Mouse (Mus musculus) forebrain, embryonic 11.5 days (tissue): ENCODE measurements around the gene Hsdl1. TPM values are rescaled to one million over a fixed set of nuclear protein-coding genes. Genes with fewer than 3 reads are reported as not detected.

Experiments used
- ATAC-seq: fragments of 200-750 bp; cut with Nextera tagmentation; replicated peaks from 2 replicates; pipeline ENCODE4 v1.8.0; 2017; ENCODE audit warnings: moderate TSS enrichment; ENCODE audit not compliant: low FRiP score
- DNase-seq: peaks from one replicate; pipeline ENCODE4 v3.0.0-alpha.2; 2017; ENCODE audit warnings: low spot score
- H3K27ac ChIP-seq: fragments of 300-500 bp; sonication (generic); 2 replicates; pipeline ENCODE4 v1.5.1; 2014; ENCODE audit warnings: low read depth, low read length
- H3K27me3 ChIP-seq: fragments of 300-500 bp; sonication (generic); 2 replicates; pipeline ENCODE4 v1.6.1; 2014; ENCODE audit warnings: mild to moderate bottlenecking, low read length, mixed read lengths; ENCODE audit not compliant: control insufficient read depth, insufficient read depth
- H3K36me3 ChIP-seq: fragments of 300-500 bp; sonication (generic); 2 replicates; pipeline ENCODE4 v1.6.1; 2014; ENCODE audit warnings: mild to moderate bottlenecking, low read length, moderate library complexity, mixed read lengths; ENCODE audit not compliant: control insufficient read depth, insufficient read depth
- H3K4me1 ChIP-seq: fragments of 300-500 bp; sonication (generic); replicated peaks from 2 replicates; pipeline ENCODE4 v1.6.1; 2014; ENCODE audit warnings: low read length, mixed read lengths; ENCODE audit not compliant: control insufficient read depth, insufficient read depth
- H3K4me2 ChIP-seq: fragments of 300-500 bp; sonication (generic); 2 replicates; pipeline ENCODE4 v1.6.1; 2014; ENCODE audit warnings: low read depth, mild to moderate bottlenecking, low read length, moderate library complexity, mixed read lengths; ENCODE audit not compliant: severe bottlenecking
- H3K4me3 ChIP-seq: fragments of 300-500 bp; sonication (generic); 2 replicates; pipeline ENCODE4 v1.5.1; 2014; ENCODE audit warnings: low read depth, low read length
- H3K9ac ChIP-seq: fragments of 300-500 bp; sonication (generic); 2 replicates; pipeline ENCODE4 v1.6.1; 2014; ENCODE audit warnings: low read length
- H3K9me3 ChIP-seq: fragments of 300-500 bp; sonication (generic); 2 replicates; pipeline ENCODE4 v1.6.1; 2016; ENCODE audit warnings: low read length, mixed read lengths; ENCODE audit not compliant: control insufficient read depth
- WGBS: fragments of 180-500 bp; shearing (Covaris S2); extraction: QIAGEN DNeasy Blood & Tissue Kit; methylation state at CpG from one replicate; pipeline ENCODE4 v1.1.7; 2014; 5-methylcytosine and 5-hydroxymethylcytosine counted together
- polyA plus RNA-seq: library from polyadenylated mRNA; unstranded; fragments of >200 nt; fragmentation: Nextera tagmentation; extraction: Ambion mirVana; gene quantifications from 2 replicates; pipeline ENCODE4 v1.2.1, GENCODE M21; 2014

The Hsdl1 gene
- polyA plus RNA-seq, 1 experiment from 2014 or later, result 78.7 TPM

DNA sequence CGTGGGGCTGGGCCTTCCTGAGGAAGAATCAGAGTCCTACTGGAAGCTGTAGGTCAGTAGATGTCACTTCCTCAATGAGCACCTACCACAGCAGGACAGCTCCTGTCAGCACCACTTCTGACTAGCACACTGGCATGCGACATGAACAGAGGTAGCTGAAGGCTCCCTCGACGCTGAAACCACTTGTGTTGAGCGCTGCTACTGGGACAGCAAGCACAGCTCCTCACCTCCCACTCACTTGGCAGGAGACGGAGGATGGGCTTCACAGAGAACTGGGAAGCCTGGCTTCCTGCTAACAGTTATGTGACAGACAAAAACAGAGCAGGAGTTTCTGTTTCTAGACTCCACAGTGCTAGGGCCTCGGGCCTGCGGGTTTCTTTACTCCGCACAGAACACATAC lies 43.0 kb downstream of the Hsdl1 start:
- Histone ChIP-seq H3K4me2 (no peak overlapping the region), H3K27me3 (no peaks in the 10 kb centered on the region), H3K4me3 (no peak overlapping the region), H3K27ac (no peak overlapping the region), H3K36me3 (peaks cover 11% of the 10 kb centered on the region), H3K9ac (no peak overlapping the region), H3K9me3 (no peaks in the 10 kb centered on the region), H3K4me1 (no peaks in the 10 kb centered on the region)
- DNase-seq, result no peak
- 90% methylated on average over 9 of the region's 9 CpGs for WGBS
- no peak for ATAC-seq

DNA sequence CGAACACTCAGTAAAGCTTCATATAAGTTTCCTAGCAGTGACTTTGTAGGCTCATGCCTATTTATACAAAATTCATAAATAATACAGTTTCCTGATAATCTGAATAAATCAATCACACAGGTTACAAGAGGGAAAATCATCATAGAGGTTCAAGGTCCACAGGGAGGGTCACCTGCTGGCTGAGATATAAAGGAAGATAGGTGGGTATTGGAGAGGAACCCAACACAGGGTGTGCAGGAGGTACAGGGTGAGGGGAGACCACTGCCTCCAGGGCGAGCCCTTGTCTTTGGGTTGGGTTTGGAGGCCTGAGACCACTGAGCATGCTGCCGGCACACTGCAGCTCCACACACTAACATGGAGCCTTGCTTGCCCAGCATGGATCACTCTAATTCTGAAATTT lies 43.6 kb downstream of the Hsdl1 start:
- ATAC-seq (no peak), DNase-seq (no peak)
- H3K36me3 ChIP-seq, result peaks cover 11% of the 10 kb centered on the region
- H3K4me3 ChIP-seq, result no peak overlapping the region
- no peak overlapping the region for H3K4me2 ChIP-seq
- no peak overlapping the region for H3K27ac ChIP-seq
- 85% methylated on average over 3 of the region's 3 CpGs for WGBS
- no peak overlapping the region for H3K9ac ChIP-seq
- no peaks in the 10 kb centered on the region for H3K27me3 ChIP-seq
- H3K4me1 ChIP-seq, result no peaks in the 10 kb centered on the region
- no peaks in the 10 kb centered on the region for H3K9me3 ChIP-seq

DNA sequence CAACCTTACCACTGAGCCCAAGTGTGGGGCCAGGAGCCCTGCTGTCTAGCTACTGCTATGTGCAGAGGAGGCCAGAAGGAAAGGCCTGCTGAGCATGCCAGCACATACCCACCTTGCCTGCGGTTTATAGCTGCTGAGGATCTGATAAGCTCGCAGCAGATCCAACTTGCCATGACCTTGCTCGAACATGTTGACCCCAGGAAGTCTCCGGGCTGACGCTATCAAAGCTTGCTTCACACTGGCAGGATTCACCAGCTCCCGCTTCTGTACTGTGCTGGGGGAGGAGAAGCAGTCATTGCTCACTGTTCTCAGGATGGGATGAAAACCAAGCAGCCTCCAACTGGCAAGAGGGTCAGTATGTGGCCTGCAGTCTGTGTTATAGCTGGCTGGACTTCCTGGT lies 44.0 kb downstream of the Hsdl1 start:
- ATAC-seq (no peak), DNase-seq (no peak)
- Histone ChIP-seq H3K36me3 (peaks cover 11% of the 10 kb centered on the region), H3K9me3 (no peaks in the 10 kb centered on the region), H3K27ac (no peak overlapping the region), H3K4me3 (no peak overlapping the region), H3K9ac (no peak overlapping the region), H3K4me1 (no peaks in the 10 kb centered on the region), H3K4me2 (no peak overlapping the region), H3K27me3 (no peaks in the 10 kb centered on the region)
- 92% methylated on average over 6 of the region's 6 CpGs for WGBS

DNA sequence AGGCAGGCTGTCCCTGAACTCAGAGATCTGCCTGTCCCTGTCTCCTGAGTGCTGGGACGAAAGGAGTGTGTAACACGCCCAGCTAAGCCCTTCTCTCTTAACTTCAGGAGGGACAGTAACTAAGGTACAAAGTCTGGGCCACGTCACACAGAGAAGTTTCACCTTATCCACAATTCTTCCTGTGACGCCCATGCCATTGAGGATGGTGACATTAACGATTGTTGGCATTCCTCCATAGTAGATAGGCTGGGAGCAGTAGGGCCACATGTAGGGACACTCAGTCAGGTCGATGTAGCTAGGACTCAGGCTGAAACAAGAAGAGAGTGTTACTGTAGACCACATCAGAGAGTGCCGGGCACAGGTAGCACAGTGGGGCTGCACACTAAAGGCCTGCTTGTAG lies 46.2 kb downstream of the Hsdl1 start:
- WGBS, result 93% methylated on average over 7 of the region's 7 CpGs
- Histone ChIP-seq H3K4me1 (no peaks in the 10 kb centered on the region), H3K4me2 (no peak overlapping the region), H3K27me3 (no peaks in the 10 kb centered on the region), H3K36me3 (peaks cover 11% of the 10 kb centered on the region), H3K9ac (no peak overlapping the region), H3K4me3 (no peak overlapping the region), H3K9me3 (no peaks in the 10 kb centered on the region), H3K27ac (no peak overlapping the region)
- ATAC-seq (no peak), DNase-seq (no peak)

DNA sequence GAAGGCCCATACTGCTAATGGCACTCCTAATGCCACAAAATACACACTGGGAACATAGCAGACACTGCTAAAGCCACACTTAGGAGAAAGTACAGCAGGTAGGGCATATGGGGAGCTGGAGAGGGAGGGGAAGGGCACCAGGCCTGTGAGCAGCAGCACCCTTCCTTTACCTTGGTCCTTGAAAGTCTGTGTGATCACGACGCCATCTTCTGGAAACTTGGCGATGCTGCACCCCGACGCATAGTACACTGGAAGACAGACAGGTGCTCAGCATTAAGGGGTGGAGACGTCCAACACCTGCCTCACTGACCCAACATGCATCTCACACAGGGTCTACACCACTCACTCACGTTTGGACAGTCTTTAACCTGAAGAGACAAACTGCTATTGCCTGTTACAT lies 54.9 kb downstream of the Hsdl1 start:
- Histone ChIP-seq H3K9ac (no peak overlapping the region), H3K4me2 (no peak overlapping the region), H3K9me3 (no peaks in the 10 kb centered on the region), H3K4me3 (no peak overlapping the region), H3K36me3 (peaks cover 11% of the 10 kb centered on the region; the same call in 1 of the 2 replicates), H3K27me3 (no peaks in the 10 kb centered on the region), H3K27ac (no peak overlapping the region), H3K4me1 (no peaks in the 10 kb centered on the region)
- WGBS, result 76% methylated on average over 7 of the region's 7 CpGs
- DNase-seq (peak; percentile 69), ATAC-seq (no peak)

DNA sequence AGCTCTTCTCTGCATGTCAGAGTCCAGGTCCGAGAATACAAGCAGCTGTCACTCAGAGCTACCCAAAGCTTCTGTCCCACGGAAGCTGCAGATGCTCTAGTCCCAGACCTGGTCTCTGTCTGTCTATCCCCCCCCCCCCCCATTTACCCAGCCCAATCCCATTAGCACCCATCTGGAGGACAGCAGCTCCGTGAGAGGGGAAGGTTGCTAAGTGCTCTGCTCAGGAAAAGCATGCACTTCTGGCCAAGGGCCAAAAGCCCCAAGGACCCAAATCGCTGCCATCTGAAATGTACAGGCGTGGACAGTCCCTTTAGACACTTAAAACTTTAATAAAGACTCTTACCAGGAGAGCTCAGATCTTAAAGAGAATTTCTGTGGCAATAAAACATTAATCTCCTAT lies 58.3 kb downstream of the Hsdl1 start:
- WGBS, result 78% methylated on average over 5 of the region's 5 CpGs
- Histone ChIP-seq H3K27me3 (no peaks in the 10 kb centered on the region), H3K27ac (no peak overlapping the region), H3K4me1 (no peaks in the 10 kb centered on the region), H3K9ac (no peak overlapping the region), H3K4me3 (no peak overlapping the region), H3K9me3 (no peaks in the 10 kb centered on the region), H3K4me2 (no peak overlapping the region), H3K36me3 (peaks cover 12% of the 10 kb centered on the region; the same call in 1 of the 2 replicates)
- ATAC-seq (no peak), DNase-seq (peak; percentile 43)

DNA sequence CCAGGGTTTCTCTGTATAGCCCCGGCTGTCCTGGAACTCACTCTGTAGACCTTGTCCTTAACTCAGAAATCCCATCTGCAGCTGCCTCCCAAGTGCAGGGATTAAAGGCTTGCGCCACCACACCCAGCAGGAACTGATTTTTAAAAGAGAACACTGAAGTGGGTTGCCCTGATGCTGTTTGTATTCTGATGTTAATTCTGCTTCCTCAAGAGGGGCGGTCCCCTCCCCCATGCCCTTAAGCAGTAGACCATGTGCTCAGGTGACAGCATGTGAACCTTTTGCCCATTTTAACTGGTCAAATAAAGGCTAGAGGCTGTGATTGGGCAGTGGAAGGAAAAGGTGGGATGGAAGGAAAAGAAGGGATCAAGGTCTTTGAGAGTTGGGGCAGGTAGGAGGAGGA lies 59.2 kb downstream of the Hsdl1 start:
- H3K4me1 ChIP-seq, result no peaks in the 10 kb centered on the region
- H3K27ac ChIP-seq, result no peak overlapping the region
- peaks cover 10% of the 10 kb centered on the region; the same call in 1 of the 2 replicates for H3K36me3 ChIP-seq
- peak; percentile 46 for DNase-seq
- H3K9ac ChIP-seq, result no peak overlapping the region
- H3K27me3 ChIP-seq, result no peaks in the 10 kb centered on the region
- H3K4me3 ChIP-seq, result no peak overlapping the region
- no peaks in the 10 kb centered on the region for H3K9me3 ChIP-seq
- no peak overlapping the region for H3K4me2 ChIP-seq
- ATAC-seq, result no peak
- 54% methylated on average over 3 of the region's 3 CpGs for WGBS

DNA sequence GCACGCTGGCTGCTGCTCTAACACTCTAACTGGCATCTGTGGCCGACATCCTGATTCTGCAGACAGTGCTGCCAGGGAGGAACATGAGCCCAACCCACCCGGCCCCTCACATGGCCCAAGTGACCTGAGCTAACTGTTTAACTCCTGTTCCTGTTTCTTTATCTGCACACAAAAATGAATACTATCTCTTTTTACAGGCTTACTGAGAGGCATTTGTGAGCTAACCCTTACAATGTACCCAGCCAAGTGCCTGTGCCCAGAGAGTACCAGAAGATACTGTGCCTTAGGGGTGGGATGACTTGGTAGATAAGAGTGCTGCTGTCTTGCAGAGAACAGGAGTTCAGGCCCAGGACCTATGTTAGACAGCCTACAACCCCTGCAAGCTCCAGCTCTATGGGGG lies 60.0 kb downstream of the Hsdl1 start:
- WGBS, result 88% methylated on average over 3 of the region's 3 CpGs
- ATAC-seq (no peak), DNase-seq (no peak)
- Histone ChIP-seq H3K4me1 (no peaks in the 10 kb centered on the region), H3K27me3 (no peaks in the 10 kb centered on the region), H3K9ac (no peak overlapping the region), H3K27ac (no peak overlapping the region), H3K36me3 (peaks cover 13% of the 10 kb centered on the region), H3K4me2 (no peak overlapping the region), H3K4me3 (no peak overlapping the region), H3K9me3 (no peaks in the 10 kb centered on the region)

DNA sequence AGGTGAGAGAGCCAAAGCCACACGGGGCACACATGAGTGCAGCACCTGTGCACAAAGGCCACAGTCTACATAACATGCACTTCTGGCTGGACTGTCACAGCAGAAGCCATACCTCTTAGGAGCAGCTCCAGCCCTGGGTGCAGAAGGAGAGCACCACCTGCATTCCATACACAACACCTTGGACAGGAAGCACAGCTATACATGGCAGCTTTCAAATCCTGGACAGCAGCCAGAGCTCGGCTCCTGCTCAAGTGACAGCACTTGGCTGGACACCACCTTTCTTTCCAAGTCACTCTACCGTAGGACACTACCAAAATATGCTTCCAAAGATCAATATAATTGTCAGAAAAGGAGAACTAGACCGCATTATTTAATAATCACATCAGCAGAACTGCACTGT lies 61.6 kb downstream of the Hsdl1 start:
- H3K36me3 ChIP-seq, result peaks cover 17% of the 10 kb centered on the region
- no peak overlapping the region for H3K9ac ChIP-seq
- no peak overlapping the region for H3K4me2 ChIP-seq
- ATAC-seq (no peak), DNase-seq (no peak)
- H3K4me3 ChIP-seq, result no peak overlapping the region
- no peaks in the 10 kb centered on the region for H3K27me3 ChIP-seq
- no peaks in the 10 kb centered on the region for H3K9me3 ChIP-seq
- no peaks in the 10 kb centered on the region for H3K4me1 ChIP-seq
- no peak overlapping the region for H3K27ac ChIP-seq
- WGBS, result 95% methylated on average over 4 of the region's 4 CpGs
